Mouse (Mus musculus) gastrocnemius, adult 2 months (tissue): Measurements from ENCODE around the gene Cep78. TPM values are rescaled to one million over a fixed set of nuclear protein-coding genes. Genes with fewer than 3 reads are reported as not detected.

Experiments used
- DNase-seq: peaks from one replicate; pipeline ENCODE4 v3.0.0; 2022
- H3K27ac ChIP-seq: fragments of 200-600 bp; 2 replicates; pipeline ENCODE4 v1.8.1; 2022; ENCODE audit warnings: mild to moderate bottlenecking
- H3K4me3 ChIP-seq: fragments of 200-600 bp; 2 replicates; pipeline ENCODE4 v1.8.1; 2022; ENCODE audit warnings: mild to moderate bottlenecking, moderate library complexity
- CTCF ChIP-seq: fragments of 200-600 bp; IDR thresholded peaks from 2 replicates; pipeline ENCODE4 v1.8.1; 2022; ENCODE audit warnings: antibody characterized with exemption, mild to moderate bottlenecking, moderate library complexity
- intact Hi-C: fragments of 180-260 bp; cut with DNase I; formaldehyde crosslinking; loops from one replicate; pipeline ENCODE4 v1.15.1; 2025
- total RNA-seq, 2 experiments: library from RNA; stranded (reverse); gene quantifications; 2 replicates each; pipeline ENCODE4 v1.2.3; 2021

The Cep78 gene
- total RNA-seq, 2 experiments from 2014 or later, result 2.1 to 2.3 TPM

DNA sequence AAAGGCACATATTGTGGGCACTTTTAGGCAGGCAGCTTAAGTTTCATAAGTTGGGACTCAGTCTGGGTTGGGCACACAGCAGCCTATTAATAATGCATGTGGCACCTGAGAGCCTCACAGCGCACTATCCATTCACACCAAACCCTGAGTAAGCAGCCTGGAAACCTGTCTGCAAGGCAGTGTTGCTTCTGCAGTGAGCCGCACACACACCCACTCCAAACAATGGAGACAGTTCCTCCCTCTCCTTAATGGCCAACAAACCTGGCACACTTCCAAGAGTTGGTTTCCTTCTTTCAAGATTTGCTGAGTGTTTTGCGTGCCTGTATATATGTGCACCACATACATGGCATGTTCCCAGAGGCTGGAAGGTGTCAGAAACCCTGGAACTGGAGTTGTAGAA is 34.6 kb downstream of the Cep78 start:
- DNase-seq, result no peak
- H3K27ac ChIP-seq, result no peak overlapping the region
- no peak for TF ChIP-seq CTCF
- intact Hi-C loops, result no loop called here
- no peak overlapping the region for H3K4me3 ChIP-seq

DNA sequence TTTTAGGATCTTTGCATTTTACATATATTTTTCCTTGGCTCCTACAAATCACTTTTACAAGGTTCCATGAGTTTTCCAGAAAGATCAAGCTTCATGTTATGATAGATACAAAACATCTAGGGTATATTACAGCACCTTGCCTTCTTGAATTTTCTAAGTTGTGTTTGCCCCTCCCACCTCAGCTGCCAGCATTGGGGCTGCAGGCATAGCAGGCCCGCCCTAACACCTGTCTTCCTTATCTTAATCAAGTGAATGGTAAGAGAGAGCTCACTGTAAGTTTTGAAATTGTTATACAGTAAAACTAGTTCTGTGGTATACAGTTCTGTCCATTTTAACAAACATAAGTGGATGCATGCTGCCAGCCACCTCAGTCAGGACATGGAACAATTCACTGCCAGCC is 35.9 kb downstream of the Cep78 start:
- no peak overlapping the region for H3K27ac ChIP-seq
- DNase-seq, result no peak
- H3K4me3 ChIP-seq, result no peak overlapping the region
- intact Hi-C loops, result no loop called here
- no peak for TF ChIP-seq CTCF

DNA sequence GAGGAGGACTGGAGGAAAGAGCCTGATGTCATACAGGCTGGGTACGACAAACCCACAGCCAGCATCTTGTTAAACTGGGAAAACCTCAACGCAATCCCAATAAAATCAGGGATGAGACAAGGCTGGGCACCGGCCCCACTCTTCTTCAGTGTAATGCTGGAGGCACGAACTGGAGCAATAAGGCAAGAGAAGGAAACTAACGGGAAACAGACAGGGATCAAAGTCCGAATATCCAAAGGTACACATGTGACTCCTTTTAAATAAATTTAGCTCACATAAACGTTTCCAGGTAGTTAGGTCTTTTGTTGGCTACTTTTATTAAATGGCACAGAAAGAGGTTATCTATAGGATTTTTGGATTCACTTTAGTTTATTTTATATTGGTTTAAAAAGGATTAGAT is 36.4 kb downstream of the Cep78 start:
- no peak for DNase-seq
- no peak overlapping the region for H3K4me3 ChIP-seq
- no peak for TF ChIP-seq CTCF
- intact Hi-C loops, result no loop called here
- no peak overlapping the region for H3K27ac ChIP-seq

DNA sequence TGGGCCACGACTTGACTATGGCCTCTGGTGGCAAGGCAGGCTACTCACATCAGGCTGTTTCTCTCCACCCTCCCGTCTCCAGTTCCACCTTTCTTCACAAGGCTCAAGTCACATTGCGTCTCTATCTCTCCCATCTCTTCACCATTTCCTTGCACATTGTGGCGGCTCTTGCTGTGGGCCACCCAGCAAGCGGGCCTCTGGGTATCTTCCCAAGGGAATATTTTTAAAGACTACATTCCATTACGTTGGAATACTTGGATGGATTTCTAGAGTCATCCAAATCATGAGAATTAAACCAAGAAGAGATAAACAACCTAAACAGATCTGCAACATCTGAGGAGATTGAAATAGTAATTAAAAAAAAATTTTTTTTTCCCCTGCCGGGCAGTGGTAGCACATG is 37.6 kb downstream of the Cep78 start, which contains the start of gene Psat1:
Gene Psat1, minus strand, starts transcription at position 101 of the 400 bp plus-strand sequence.
- no peak for TF ChIP-seq CTCF
- H3K27ac ChIP-seq, result no peak within 1 kb of the TSS
- intact Hi-C loops, result no loop called here

DNA sequence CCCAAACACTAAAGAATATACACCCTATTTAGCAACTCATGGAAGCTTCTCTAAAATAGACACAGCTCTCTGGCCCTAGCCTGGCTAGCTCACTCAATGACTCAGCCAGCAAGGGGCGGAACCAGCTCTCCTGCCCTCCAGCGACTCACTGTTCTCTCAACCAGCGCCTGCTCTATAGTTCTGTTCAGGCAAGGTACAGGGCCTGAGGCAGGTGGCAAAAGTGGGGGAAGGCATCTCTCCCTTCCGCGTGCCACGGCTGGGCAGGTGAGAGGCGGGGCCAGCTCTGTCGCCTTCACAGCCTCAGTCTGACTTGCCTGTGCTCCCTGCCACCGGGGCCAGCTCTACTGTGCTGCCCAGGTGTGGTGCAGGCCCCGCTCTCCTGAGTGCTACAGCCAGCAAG is 38.1 kb downstream of the Cep78 start:
- Histone ChIP-seq H3K27ac (no peak overlapping the region), H3K4me3 (no peak overlapping the region)
- DNase-seq, result no peak
- intact Hi-C loops, result no loop called here
- TF ChIP-seq CTCF, result no peak

More for the DNA sequence above, 37.6 kb downstream of the Cep78 start, which contains the start of gene Psat1:
- DNase-seq, result no peak
- no peak within 1 kb of the TSS for H3K4me3 ChIP-seq

DNA sequence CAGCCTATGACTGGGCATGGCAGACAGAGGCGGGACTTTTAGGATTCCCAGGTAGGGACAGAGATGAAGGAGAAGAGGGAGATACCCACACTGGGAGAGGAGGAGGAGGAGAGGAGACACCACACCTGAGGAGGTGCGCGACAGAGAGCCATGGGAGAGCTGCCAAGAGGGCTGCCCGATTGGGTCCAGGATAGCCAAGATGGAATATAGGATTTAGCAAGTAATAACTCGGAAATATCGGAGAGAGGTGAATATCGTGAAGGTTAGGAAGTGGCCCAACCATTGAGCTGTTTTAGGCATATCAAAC is 41.7 kb downstream of the Cep78 start:
- intact Hi-C loops, result no loop called here
- H3K4me3 ChIP-seq, result no peak overlapping the region
- TF ChIP-seq CTCF, result no peak

DNA sequence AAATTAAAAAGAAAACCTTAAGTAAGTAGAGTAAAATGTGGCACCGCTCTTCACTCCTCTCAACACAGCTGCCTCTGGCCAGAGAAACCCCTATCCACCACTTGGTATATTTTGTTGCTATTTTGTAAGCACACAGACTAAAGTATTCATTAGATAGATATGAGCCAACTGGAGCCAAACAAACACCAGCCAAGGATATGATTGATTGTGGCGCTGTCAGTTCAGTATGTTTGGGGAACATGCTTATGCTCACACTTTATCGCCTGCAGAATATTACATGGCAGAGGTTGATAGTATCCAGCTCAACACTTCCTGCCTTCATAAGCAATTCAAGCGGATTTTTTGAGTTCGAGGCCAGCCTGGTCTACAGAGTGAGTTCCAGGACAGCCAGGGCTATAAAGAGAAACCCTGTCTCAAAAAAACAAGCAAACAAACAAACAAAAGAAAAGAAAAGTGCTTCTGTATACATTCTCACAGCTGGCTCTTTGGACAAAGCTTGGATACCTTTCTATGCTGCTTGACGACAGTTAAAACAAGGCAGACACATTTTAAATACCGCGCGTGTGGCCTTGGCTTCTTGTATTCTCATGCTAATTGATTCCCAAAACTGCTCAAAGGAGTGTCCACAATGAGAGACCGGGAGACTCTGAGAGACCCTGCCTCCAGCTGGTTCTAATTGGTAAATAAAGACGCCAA is 42.2 kb downstream of the Cep78 start:
- DNase-seq, result no peak
- intact Hi-C loops, result no loop called here
- no peak for TF ChIP-seq CTCF
- no peak overlapping the region for H3K27ac ChIP-seq
- no peak overlapping the region for H3K4me3 ChIP-seq

More for the DNA sequence above, 41.7 kb downstream of the Cep78 start:
- DNase-seq, result no peak
- H3K27ac ChIP-seq, result no peak overlapping the region

DNA sequence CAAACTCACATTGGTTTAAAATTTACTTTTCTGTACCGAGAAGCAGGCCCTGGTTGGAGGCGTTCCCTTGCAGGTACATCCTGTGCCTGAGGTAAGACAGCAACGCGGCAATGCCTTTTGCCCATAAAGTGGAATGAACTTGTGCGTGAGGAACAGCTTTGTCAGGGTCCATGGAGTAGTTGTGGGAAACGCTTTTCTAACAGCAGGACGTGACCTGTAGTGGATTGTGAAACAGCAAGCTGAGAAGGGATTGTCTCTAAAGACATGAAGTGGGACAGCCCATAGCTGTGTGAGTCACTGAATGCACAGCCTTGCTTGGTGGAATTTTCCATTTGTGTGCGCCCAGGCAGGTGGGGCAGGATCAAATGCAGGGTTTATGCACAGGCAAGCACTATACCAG is 43.4 kb downstream of the Cep78 start:
- Histone ChIP-seq H3K4me3 (no peak overlapping the region), H3K27ac (no peak overlapping the region)
- no peak for TF ChIP-seq CTCF
- intact Hi-C loops, result no loop called here
- DNase-seq, result no peak

DNA sequence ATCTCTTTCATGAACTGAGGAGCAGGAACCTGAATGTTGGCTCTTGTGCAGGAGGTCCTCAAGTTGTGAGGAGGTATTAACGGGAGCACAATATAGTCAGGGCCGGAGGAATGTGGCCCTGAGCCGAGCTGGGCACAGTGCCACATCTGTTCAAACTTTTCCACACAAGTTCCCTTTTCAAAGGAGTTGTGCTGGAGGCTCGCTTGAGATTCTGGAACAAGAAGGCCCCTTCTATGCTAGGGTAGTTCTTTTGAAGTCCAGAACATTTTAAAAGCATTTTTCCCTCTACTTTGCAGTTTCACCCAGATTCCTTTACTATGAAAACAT is 59.1 kb downstream of the Cep78 start:
- intact Hi-C loops, result no loop called here
- H3K27ac ChIP-seq, result peak overlapping the region; percentile 66
- peak overlapping the region; percentile 86 for H3K4me3 ChIP-seq
- peak; percentile 71 for DNase-seq
- TF ChIP-seq CTCF, result no peak

DNA sequence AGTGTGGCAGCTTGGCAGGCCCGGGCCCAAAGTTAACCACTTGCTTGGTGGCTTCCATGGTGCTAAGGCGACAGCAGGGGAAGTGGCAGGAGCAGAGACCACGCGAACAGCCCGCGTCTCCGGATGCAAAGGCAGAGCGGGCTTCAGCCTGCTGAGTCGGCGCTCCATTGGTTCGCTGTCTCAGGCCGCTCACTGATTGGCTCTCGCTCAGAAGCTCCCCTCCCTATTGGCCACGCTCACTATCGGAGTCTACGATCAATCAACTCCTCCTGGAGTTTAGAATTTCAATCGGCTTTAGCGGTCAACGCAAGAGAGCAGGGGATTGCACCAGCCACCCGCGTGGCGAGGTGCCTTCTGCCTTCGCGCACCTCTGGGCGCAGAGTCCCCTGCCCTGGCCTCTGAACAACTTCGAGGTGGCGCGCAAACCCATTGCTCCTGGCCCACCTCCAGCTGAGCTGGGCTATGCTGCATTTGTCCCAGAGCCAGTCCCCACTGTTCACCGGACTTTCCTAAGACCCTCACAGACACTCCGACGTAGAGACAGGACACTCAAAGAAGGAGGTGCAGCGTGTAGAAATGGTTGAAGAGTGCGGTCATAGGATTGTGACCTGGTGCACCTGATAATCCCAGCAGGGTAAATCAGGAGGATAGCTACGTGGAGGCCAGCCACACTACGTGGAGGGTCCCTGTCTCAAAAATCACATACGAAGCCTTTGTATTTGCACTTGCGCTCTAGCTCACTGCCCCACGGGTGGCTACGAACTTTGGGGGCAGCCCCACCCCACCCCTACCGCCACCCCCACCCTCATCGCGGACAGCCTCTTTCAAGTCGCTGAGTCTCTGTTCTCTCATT is 59.7 kb downstream of the Cep78 start:
- peak; percentile 89 for DNase-seq
- intact Hi-C loops, result no loop called here
- H3K27ac ChIP-seq, result peak overlapping the region; percentile 66
- H3K4me3 ChIP-seq, result peak overlapping the region; percentile 86
- no peak for TF ChIP-seq CTCF

DNA sequence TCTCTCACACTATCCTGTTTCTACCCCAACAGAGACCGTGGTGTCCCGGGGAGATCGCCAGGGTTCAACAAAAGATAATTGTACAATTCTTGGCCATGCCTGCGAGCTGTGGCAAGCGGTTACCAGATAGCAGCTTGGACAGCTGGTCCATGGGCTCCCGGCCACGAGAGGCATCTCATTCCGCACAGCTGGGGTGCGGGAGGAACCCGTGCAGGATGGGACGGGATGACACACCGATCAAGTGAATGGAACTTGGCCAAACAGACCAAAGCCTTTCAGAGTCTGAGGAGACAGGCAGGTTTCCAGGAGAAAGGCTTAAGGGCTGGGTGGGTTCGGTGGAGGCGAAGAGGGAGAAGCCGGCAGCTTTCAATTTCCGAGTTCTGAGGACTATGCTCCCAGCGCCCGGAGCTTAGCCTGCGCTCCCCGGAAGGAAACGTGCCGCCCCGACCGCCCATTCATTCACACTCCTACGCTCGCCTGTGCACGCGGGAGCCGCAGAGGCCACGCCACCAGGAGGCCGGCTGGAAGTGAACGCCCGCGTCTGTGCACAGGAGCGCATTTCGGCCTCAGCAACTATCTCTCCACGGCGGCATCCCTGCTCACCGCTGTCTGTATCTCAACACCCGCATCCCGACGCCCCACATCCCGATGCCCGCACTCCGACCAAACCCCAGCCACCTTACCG is 60.5 kb downstream of the Cep78 start:
- intact Hi-C loops, result no loop called here
- peak; percentile 60 for DNase-seq
- TF ChIP-seq CTCF, result no peak

DNA sequence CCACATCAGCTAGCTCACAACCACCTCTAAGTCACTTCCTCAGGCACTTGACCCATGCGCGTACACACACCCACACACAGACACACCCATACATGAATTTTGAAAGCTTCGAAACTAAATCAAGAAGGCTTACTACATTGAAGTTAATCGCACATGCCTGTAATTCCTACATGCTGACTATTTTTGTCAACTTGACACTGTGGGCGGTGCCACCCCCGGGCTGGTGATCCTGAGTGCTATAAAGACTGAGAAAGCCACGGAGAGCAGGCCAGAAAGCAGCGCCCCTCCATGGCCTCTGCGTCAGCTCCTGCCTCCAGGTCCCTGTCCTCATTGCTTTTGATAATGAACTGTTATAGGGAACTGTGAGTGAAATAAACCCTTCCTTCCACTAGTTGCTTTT is 61.4 kb downstream of the Cep78 start:
- TF ChIP-seq CTCF, result no peak
- peak; percentile 25 for DNase-seq
- H3K27ac ChIP-seq, result peak overlapping the region; percentile 46; the same call in 1 of the 2 replicates
- H3K4me3 ChIP-seq, result peak overlapping the region; percentile 86
- intact Hi-C loops, result no loop called here

More for the DNA sequence above, 60.5 kb downstream of the Cep78 start:
- Histone ChIP-seq H3K4me3 (peak overlapping the region; percentile 86), H3K27ac (peak overlapping the region; percentile 66)

DNA sequence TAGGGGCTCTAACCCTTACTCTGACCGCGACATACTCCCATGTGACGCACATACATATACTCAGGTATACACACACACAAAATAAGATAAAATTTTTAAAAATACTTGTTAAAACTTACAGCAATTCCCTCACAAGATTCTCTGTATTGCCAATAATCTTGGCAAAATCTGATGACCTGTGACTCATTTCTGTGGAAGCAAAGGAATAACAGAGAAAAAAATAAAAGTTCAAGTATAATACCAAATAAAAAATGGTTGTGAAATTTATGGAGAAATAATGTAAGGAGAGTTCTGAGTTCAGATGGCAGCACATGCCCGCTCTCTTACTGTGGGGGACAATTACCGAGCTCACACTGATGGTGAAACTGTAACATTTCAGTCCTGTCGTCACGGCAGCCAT is 65.5 kb downstream of the Cep78 start:
- H3K4me3 ChIP-seq, result no peak overlapping the region
- intact Hi-C loops, result no loop called here
- DNase-seq, result no peak
- H3K27ac ChIP-seq, result no peak overlapping the region
- TF ChIP-seq CTCF, result no peak
